Mouse (Mus musculus) lung, postnatal 0 days (tissue): Measurements from ENCODE around the gene Psrc1.

Experiments used
- CTCF ChIP-seq: IDR thresholded peaks from 2 replicates; pipeline ENCODE4 v1.5.1; 2016; ENCODE audit warnings: antibody characterized with exemption, mild to moderate bottlenecking
- EP300 ChIP-seq: IDR thresholded peaks from 2 replicates; pipeline ENCODE4 v1.6.1; 2016; ENCODE audit warnings: antibody characterized with exemption, mild to moderate bottlenecking, control low read depth

DNA sequence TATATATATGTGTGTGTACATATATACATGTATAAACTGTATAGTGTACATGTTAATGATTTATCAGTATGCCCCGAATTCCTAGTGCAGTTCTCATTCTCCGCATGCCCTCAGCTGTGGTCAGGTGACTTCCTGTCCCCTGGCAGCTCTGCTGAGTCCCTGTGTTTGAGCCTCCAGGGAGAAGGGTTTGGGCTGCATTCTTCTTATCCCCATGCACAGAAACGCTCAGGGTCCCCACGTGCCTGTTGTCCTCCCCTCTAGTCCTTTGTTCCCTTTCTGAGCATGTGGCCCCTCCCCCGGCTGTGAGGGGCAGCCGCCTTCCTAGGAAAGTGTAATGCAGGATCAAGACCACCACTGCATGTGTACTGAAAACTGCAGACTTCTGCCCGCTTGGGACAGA is 22.7 kb upstream of the Psrc1 start:
- TF ChIP-seq CTCF (no peak), EP300 (no peak)
